Mouse (Mus musculus) heart, postnatal 0 days (tissue): ENCODE measurements at regions not wholly inside any gene's neighbourhood (a gene's known extent, or its start where the extent isn't known, plus 50 kb on each side); places are given as distances from the start of the nearest gene placed in this dataset.

Source experiments
- CTCF ChIP-seq: IDR thresholded peaks from 2 replicates; pipeline ENCODE4 v1.5.1; 2016; ENCODE audit warnings: antibody characterized with exemption, control low read depth, low read depth
- EP300 ChIP-seq: IDR thresholded peaks from 2 replicates; pipeline ENCODE4 v1.6.1; 2016; ENCODE audit warnings: antibody characterized with exemption, low read depth

DNA sequence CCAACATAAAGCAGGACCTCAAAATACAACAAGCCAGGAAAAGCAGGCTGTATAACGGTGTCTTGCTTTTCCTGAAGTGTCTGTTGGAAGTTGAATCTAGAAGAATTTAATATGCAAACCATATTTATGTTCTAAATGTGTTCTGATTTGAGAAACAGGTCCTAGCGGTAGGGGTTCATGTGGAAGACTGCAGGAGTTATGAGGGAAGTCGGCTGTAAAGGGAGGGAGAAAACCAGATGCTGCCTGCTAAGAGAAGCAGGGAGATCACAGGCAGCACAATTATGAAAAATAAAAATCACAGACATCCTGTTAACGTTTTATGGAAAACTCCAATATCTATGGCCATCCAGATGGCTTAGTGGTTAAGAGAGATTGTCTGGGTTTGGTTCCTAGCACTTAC is 85.0 kb upstream of the Cttnbp2 start:
- no peak for TF ChIP-seq CTCF
- TF ChIP-seq EP300, result no peak
